Mouse (Mus musculus) stomach, embryonic 16.5 days (tissue): ENCODE results near the gene Csf3r. TPM values are rescaled to one million over a fixed set of nuclear protein-coding genes. Genes with fewer than 3 reads are reported as not detected.
A peak's percentile ranks its signal among the peaks of the same experiment; 100 is the strongest.

Experiments
- ATAC-seq: fragments of 200-750 bp; cut with Nextera tagmentation; 2 replicates; pipeline ENCODE4 v1.8.0; 2017; ENCODE audit warnings: moderate number of reproducible peaks, moderate TSS enrichment; ENCODE audit not compliant: insufficient read depth, low FRiP score
- H3K27ac ChIP-seq: fragments of 300-500 bp; sonication (generic); 2 replicates; pipeline ENCODE4 v1.5.1; 2014; ENCODE audit warnings: low read length
- H3K27me3 ChIP-seq: fragments of 300-500 bp; sonication (generic); 2 replicates; pipeline ENCODE4 v1.6.1; 2014; ENCODE audit warnings: low read length, control low read depth, mixed read lengths; ENCODE audit not compliant: control insufficient read depth, insufficient read depth
- H3K36me3 ChIP-seq: fragments of 300-500 bp; sonication (generic); 2 replicates; pipeline ENCODE4 v1.6.1; 2014; ENCODE audit warnings: low read length; ENCODE audit not compliant: control insufficient read depth, insufficient read depth
- H3K4me1 ChIP-seq: fragments of 300-500 bp; sonication (generic); 2 replicates; pipeline ENCODE4 v1.6.1; 2014; ENCODE audit warnings: low read length, control low read depth, mixed read lengths; ENCODE audit not compliant: control insufficient read depth, insufficient read depth
- H3K4me2 ChIP-seq: fragments of 300-500 bp; sonication (generic); 2 replicates; pipeline ENCODE4 v1.6.1; 2014; ENCODE audit warnings: low read depth, low read length, mixed read lengths
- H3K4me3 ChIP-seq: fragments of 300-500 bp; sonication (generic); replicated peaks from 2 replicates; pipeline ENCODE4 v1.5.1; 2014; ENCODE audit warnings: mild to moderate bottlenecking, low read length
- H3K9ac ChIP-seq: fragments of 300-500 bp; sonication (generic); 2 replicates; pipeline ENCODE4 v1.6.1; 2014; ENCODE audit warnings: low read length
- H3K9me3 ChIP-seq: fragments of 300-500 bp; sonication (generic); replicated peaks from 2 replicates; pipeline ENCODE4 v1.6.1; 2016; ENCODE audit warnings: low read length, control low read depth; ENCODE audit not compliant: control insufficient read depth
- WGBS: fragments of 180-500 bp; shearing (Covaris S2); extraction: QIAGEN DNeasy Blood & Tissue Kit; methylation state at CpG from one replicate; pipeline ENCODE4 v1.1.7; 2014; 5-methylcytosine and 5-hydroxymethylcytosine counted together
- polyA plus RNA-seq: library from polyadenylated mRNA; unstranded; fragments of >200 nt; fragmentation: Nextera tagmentation; extraction: Ambion mirVana; gene quantifications from 2 replicates; pipeline ENCODE4 v1.2.1, GENCODE M21; 2015

Csf3r gene
- polyA plus RNA-seq, 1 experiment from 2014 or later, result 2.1 TPM

DNA sequence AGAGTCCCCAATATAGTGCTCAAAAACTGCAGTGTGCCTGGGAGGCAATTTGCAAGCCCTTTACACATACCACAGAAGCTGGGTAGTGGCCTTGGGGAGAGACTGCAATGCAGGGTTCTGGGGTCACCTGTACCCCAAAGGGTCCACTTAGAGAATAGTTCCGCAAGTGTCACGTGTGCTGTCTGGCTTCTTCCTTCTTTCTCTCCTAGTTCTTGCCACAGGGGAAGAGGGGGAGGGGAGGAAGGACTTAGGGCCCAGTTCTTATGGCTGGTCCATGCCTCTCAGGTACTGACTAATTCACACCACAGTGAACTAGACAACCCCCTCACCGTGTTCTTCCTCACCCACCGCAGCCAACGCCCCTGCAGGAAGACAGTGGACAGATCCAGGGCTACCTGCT is 11.1 kb downstream of the Csf3r start:
- no peak for ATAC-seq
- H3K4me2 ChIP-seq, result no peak overlapping the region
- H3K9ac ChIP-seq, result no peak overlapping the region
- no peaks in the 10 kb centered on the region for H3K36me3 ChIP-seq
- no peak overlapping the region for H3K27ac ChIP-seq
- H3K4me3 ChIP-seq, result no peak overlapping the region
- no peaks in the 10 kb centered on the region for H3K4me1 ChIP-seq
- no peaks in the 10 kb centered on the region for H3K9me3 ChIP-seq
- no peaks in the 10 kb centered on the region for H3K27me3 ChIP-seq
- 77% methylated on average over 5 of the region's 5 CpGs for WGBS

GRCm38 (mm10) chr4:126046851-126047585 is 22.7 kb downstream of the Csf3r start, which contains the start of gene Mrps15:
Mrps15 (plus strand) TSS chr4:126046925.
- peak within 1 kb of the TSS; percentile 84 for H3K27ac ChIP-seq
- peak within 1 kb of the TSS; percentile 98 for H3K4me2 ChIP-seq
- H3K36me3 ChIP-seq, result no peaks in the 10 kb centered on the region
- no peaks in the 10 kb centered on the region for H3K27me3 ChIP-seq
- peak within 1 kb of the TSS; percentile 91 for H3K9ac ChIP-seq
- H3K4me1 ChIP-seq, result peaks cover 7% of the 10 kb centered on the region
- peak within 1 kb of the TSS; percentile 92 for H3K4me3 ChIP-seq
- WGBS, result under 1% methylated on average over 56 of the region's 56 CpGs
- H3K9me3 ChIP-seq, result no peaks in the 10 kb centered on the region
- ATAC-seq, result peak; percentile 97

DNA sequence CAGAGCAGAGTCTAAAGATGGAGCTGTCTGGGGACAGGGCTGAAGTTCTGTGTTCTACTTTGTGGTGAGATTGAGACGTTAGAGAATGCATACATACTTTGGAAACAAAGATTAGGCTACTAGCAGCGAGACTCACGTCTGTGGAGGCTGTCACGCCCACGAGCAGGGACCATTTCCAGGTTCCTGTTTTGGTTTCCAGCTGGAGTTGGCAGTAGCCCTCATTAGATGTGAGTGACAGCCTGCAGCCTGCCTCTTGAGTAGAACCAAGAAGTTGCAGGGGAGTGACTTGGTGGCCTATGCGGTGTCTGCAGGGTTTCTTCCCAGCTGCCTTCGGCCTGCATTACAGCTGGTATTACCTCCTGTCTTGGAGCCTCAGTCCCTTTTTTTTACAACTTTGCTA is 27.3 kb downstream of the Csf3r start:
- Histone ChIP-seq H3K4me1 (peaks cover 7% of the 10 kb centered on the region), H3K9ac (no peak overlapping the region), H3K4me3 (no peak overlapping the region), H3K4me2 (no peak overlapping the region), H3K27ac (no peak overlapping the region), H3K9me3 (no peaks in the 10 kb centered on the region), H3K27me3 (no peaks in the 10 kb centered on the region), H3K36me3 (peaks cover 9% of the 10 kb centered on the region)
- ATAC-seq, result no peak
- WGBS, result 77% methylated on average over 7 of the region's 7 CpGs

DNA sequence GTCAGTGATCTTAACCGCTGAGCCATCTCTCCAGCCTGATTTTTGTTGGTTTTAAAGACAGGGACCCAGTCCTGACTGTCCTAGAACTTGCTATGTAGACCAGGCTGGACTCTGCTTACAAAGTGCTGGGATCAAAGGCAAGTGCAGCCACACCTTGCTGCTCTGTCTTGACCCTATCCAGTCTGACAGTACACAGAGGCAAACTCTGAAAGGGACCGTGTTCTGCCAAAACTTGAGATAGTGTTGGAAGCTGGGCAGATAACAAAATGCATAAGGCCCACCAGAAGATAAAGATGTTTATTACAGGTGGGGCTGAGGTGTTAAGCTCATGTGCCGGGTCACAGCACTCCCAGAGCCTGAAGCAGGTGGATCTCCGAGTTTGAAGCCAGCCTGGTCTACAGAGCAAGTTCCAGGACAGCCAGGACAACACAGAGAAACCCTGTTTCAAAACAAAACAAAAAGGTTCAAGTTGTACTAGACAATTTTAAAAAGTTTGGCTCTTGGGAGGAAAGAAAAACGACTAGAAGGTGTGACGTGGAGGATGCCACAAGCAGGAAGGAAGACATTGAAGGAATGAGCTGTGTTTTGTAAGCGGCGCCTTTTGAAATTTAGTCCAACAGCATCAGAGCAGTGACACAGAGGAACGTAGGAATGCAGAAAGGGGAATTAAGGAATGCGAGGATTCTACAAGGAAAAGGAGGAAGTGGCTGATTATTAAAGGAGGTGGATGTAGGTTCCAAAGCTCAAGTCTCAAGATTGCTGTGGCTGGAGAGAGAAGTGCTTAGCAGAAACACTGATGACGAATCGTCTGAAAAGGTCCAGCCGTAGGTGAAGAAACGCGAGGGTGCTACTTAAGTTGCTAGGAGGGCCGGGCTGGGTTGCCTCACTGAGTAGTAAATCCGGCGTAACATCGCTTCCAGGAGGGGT is 33.1 kb downstream of the Csf3r start:
- 13% methylated on average over 19 of the region's 19 CpGs for WGBS
- Histone ChIP-seq H3K4me1 (peaks cover 17% of the 10 kb centered on the region), H3K4me3 (peak overlapping the region; percentile 67), H3K4me2 (peak overlapping the region; percentile 84), H3K27ac (peak overlapping the region; percentile 49), H3K36me3 (peaks cover 9% of the 10 kb centered on the region), H3K9ac (peak overlapping the region; percentile 73), H3K9me3 (no peaks in the 10 kb centered on the region), H3K27me3 (no peaks in the 10 kb centered on the region)
- no peak for ATAC-seq

GRCm38 (mm10) chr4:126058134-126058996 is 34.0 kb downstream of the Csf3r start, which contains the start of gene Oscp1:
Oscp1 (plus strand) TSS chr4:126058565.
- Histone ChIP-seq H3K36me3 (peaks cover 9% of the 10 kb centered on the region), H3K4me1 (peaks cover 17% of the 10 kb centered on the region), H3K27me3 (no peaks in the 10 kb centered on the region), H3K4me3 (peak within 1 kb of the TSS; percentile 67), H3K9me3 (no peaks in the 10 kb centered on the region), H3K27ac (peak within 1 kb of the TSS; percentile 49), H3K4me2 (peak within 1 kb of the TSS; percentile 84), H3K9ac (peak within 1 kb of the TSS; percentile 73)
- WGBS, result under 1% methylated on average over 57 of the region's 57 CpGs
- ATAC-seq, result peak; percentile 98

- peaks cover 17% of the 10 kb centered on the region for H3K4me1 ChIP-seq
- peak overlapping the region; percentile 67 for H3K4me3 ChIP-seq
- no peak overlapping the region for H3K27ac ChIP-seq
- no peak for ATAC-seq
- 37% methylated on average over 9 of the region's 9 CpGs for WGBS
- no peaks in the 10 kb centered on the region for H3K9me3 ChIP-seq
- peaks cover 9% of the 10 kb centered on the region for H3K36me3 ChIP-seq
- no peaks in the 10 kb centered on the region for H3K27me3 ChIP-seq
- peak overlapping the region; percentile 84 for H3K4me2 ChIP-seq
- peak overlapping the region; percentile 73 for H3K9ac ChIP-seq
Observed at GRCm38 (mm10) chr4:126058997-126059362, 34.6 kb downstream of the Csf3r start.

GRCm38 (mm10) chr4:126062856-126063255 is 38.5 kb downstream of the Csf3r start:
- Histone ChIP-seq H3K27me3 (no peaks in the 10 kb centered on the region), H3K4me1 (peaks cover 9% of the 10 kb centered on the region), H3K9me3 (no peaks in the 10 kb centered on the region), H3K9ac (no peak overlapping the region), H3K27ac (no peak overlapping the region), H3K36me3 (no peaks in the 10 kb centered on the region), H3K4me3 (no peak overlapping the region), H3K4me2 (no peak overlapping the region)
- no peak for ATAC-seq
- 42% methylated on average over 1 of the region's 1 CpGs for WGBS

DNA sequence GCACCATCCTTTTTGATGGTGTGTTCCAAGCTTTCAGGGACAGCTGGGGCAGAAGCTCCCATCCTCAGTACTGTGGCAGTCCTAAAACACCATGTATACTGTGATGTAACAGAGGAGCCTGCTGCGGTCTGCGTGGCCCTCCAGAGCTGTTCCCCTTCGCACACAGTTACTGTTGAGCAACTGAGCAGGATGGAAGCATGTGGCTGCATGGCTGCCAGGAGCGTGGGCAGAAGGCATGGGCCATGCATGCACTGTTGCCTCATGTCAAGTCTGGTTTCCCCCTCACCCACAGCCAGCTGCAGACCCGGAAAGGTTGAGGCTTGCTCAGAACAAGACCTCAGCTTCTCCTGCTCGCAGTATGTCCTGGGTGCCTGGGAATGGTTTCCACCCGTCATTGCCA is 40.9 kb downstream of the Csf3r start:
- no peak overlapping the region for H3K9ac ChIP-seq
- no peak for ATAC-seq
- H3K4me3 ChIP-seq, result no peak overlapping the region
- H3K4me1 ChIP-seq, result no peaks in the 10 kb centered on the region
- 79% methylated on average over 7 of the region's 7 CpGs for WGBS
- no peak overlapping the region for H3K4me2 ChIP-seq
- H3K9me3 ChIP-seq, result no peaks in the 10 kb centered on the region
- no peaks in the 10 kb centered on the region for H3K27me3 ChIP-seq
- no peak overlapping the region for H3K27ac ChIP-seq
- H3K36me3 ChIP-seq, result no peaks in the 10 kb centered on the region
